Mouse (Mus musculus): ENCODE measurements around the gene Cadm2. TPM values are rescaled to one million over a fixed set of nuclear protein-coding genes. Genes with fewer than 3 reads are reported as not detected.

Cadm2 gene
- polyA plus RNA-seq, 1 experiment from 2014 or later = 0.38 TPM

GRCm38 (mm10) chr16:67030918-67031317 is 589.8 kb downstream of the Cadm2 start:
- H3K27ac ChIP-seq (ENCODE audit: low read length) = no peak overlapping the region
- no peaks in the 10 kb centered on the region for H3K9me3 ChIP-seq (ENCODE audit: control insufficient read depth, low read length)
- H3K9ac ChIP-seq (ENCODE audit: low read length) = no peak overlapping the region
- H3K27me3 ChIP-seq (ENCODE audit: control insufficient read depth, insufficient read depth, low read depth, low read length) = no peaks in the 10 kb centered on the region
- H3K36me3 ChIP-seq (ENCODE audit: control insufficient read depth, insufficient read depth, low read length) = no peaks in the 10 kb centered on the region
- no peaks in the 10 kb centered on the region for H3K4me1 ChIP-seq (replicated peaks; ENCODE audit: control insufficient read depth, insufficient read depth, low read length)
- WGBS = 83% methylated on average over 5 of the region's 5 CpGs
- no peak overlapping the region for H3K4me2 ChIP-seq (ENCODE audit: low read depth, low read length)
- no peak for ATAC-seq (ENCODE audit: low read depth)
- no peak overlapping the region for H3K4me3 ChIP-seq (ENCODE audit: low read length)

DNA sequence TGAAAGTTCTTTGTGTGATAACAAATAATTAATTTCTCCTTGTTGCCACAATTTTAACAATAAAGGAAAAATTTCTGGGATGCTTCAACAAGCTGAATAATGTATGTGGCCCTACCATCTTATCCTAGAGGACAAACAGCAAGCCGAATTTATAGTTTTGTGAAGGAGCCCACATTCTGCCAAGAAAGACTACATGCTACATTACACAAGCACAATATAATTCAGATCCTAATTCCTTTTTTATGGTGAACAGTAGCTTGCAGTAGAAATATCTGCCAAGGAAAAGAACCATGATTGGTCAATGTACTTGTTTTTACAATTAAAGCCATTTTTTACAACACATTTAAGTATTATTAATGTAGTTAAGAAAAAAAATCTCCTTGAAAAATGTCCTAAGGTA is 600.9 kb downstream of the Cadm2 start:
- Histone ChIP-seq H3K4me3 (ENCODE audit: low read length) (no peak overlapping the region), H3K4me2 (ENCODE audit: low read depth, low read length) (no peak overlapping the region), H3K27ac (ENCODE audit: low read length) (no peak overlapping the region), H3K27me3 (ENCODE audit: control insufficient read depth, insufficient read depth, low read depth, low read length) (no peaks in the 10 kb centered on the region), H3K9ac (ENCODE audit: low read length) (no peak overlapping the region), H3K36me3 (ENCODE audit: control insufficient read depth, insufficient read depth, low read length) (no peaks in the 10 kb centered on the region), H3K4me1 (replicated peaks; ENCODE audit: control insufficient read depth, insufficient read depth, low read length) (no peaks in the 10 kb centered on the region), H3K9me3 (ENCODE audit: control insufficient read depth, low read length) (no peaks in the 10 kb centered on the region)
- WGBS = 79% methylated on average over 1 of the region's 1 CpGs
- ATAC-seq (ENCODE audit: low read depth) = no peak

DNA sequence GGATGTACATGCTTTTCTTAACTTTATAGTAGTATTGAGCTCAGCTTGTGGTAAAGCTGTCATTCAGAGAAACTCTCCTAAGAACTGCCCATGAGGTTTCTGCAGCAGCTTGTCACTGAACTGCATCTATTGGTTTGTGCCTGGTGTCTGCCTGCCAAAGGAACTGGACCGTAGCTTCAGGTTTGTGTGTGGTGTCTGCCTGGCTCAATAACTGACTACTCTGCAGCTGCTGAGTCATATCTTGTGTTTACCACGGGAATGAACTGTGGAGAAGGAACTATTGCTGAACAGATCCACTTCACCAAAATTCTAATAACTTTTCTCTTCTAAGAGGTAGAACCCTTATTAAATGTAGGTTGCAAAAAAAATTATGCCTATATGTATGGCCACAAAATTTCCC is 603.0 kb downstream of the Cadm2 start:
- H3K27ac ChIP-seq (ENCODE audit: low read length) = no peak overlapping the region
- H3K4me2 ChIP-seq (ENCODE audit: low read depth, low read length) = no peak overlapping the region
- no peak overlapping the region for H3K9ac ChIP-seq (ENCODE audit: low read length)
- H3K4me3 ChIP-seq (ENCODE audit: low read length) = no peak overlapping the region
- no peaks in the 10 kb centered on the region for H3K9me3 ChIP-seq (ENCODE audit: control insufficient read depth, low read length)
- WGBS = 70% methylated on average over 2 of the region's 2 CpGs
- no peaks in the 10 kb centered on the region for H3K36me3 ChIP-seq (ENCODE audit: control insufficient read depth, insufficient read depth, low read length)
- no peak for ATAC-seq (ENCODE audit: low read depth)
- H3K4me1 ChIP-seq (replicated peaks; ENCODE audit: control insufficient read depth, insufficient read depth, low read length) = no peaks in the 10 kb centered on the region
- no peaks in the 10 kb centered on the region for H3K27me3 ChIP-seq (ENCODE audit: control insufficient read depth, insufficient read depth, low read depth, low read length)

DNA sequence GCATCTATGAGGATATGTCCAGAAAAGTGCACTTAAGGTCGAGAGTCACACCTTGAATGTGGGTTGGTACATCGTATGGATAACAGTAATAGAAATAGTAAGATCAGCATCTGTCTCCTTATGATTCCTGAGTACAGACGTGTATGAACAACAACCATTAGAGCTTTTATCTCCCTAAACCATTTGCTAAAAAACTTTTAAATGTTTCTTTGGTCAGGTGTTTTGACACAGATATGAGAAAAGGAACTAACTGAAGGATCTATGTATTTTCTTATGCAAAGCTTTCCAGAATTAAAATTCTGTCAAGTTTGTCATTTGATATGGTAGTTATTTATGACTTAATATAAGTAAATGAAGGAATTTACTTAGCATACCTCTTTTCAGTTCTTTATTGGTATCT is 617.5 kb downstream of the Cadm2 start:
- no peaks in the 10 kb centered on the region for H3K36me3 ChIP-seq (ENCODE audit: control insufficient read depth, insufficient read depth, low read length)
- no peak overlapping the region for H3K9ac ChIP-seq (ENCODE audit: low read length)
- no peak overlapping the region for H3K27ac ChIP-seq (ENCODE audit: low read length)
- ATAC-seq (ENCODE audit: low read depth) = no peak
- H3K4me3 ChIP-seq (ENCODE audit: low read length) = no peak overlapping the region
- WGBS = 66% methylated on average over 3 of the region's 3 CpGs
- H3K27me3 ChIP-seq (ENCODE audit: control insufficient read depth, insufficient read depth, low read depth, low read length) = no peaks in the 10 kb centered on the region
- H3K4me2 ChIP-seq (ENCODE audit: low read depth, low read length) = no peak overlapping the region
- no peaks in the 10 kb centered on the region for H3K9me3 ChIP-seq (ENCODE audit: control insufficient read depth, low read length)
- no peaks in the 10 kb centered on the region for H3K4me1 ChIP-seq (replicated peaks; ENCODE audit: control insufficient read depth, insufficient read depth, low read length)

- no peaks in the 10 kb centered on the region for H3K4me1 ChIP-seq (replicated peaks; ENCODE audit: control insufficient read depth, insufficient read depth, low read length)
- ATAC-seq (ENCODE audit: low read depth) = no peak
- H3K27ac ChIP-seq (ENCODE audit: low read length) = no peak overlapping the region
- no peaks in the 10 kb centered on the region for H3K27me3 ChIP-seq (ENCODE audit: control insufficient read depth, insufficient read depth, low read depth, low read length)
- no peak overlapping the region for H3K4me2 ChIP-seq (ENCODE audit: low read depth, low read length)
- no peak overlapping the region for H3K9ac ChIP-seq (ENCODE audit: low read length)
- no peaks in the 10 kb centered on the region for H3K9me3 ChIP-seq (ENCODE audit: control insufficient read depth, low read length)
- H3K36me3 ChIP-seq (ENCODE audit: control insufficient read depth, insufficient read depth, low read length) = no peaks in the 10 kb centered on the region
- WGBS = 49% methylated on average over 4 of the region's 4 CpGs
- no peak overlapping the region for H3K4me3 ChIP-seq (ENCODE audit: low read length)
Measured at GRCm38 (mm10) chr16:67001707-67002106, 619.0 kb downstream of the Cadm2 start.

- H3K27ac ChIP-seq (ENCODE audit: low read length) = no peak overlapping the region
- H3K4me1 ChIP-seq (replicated peaks; ENCODE audit: control insufficient read depth, insufficient read depth, low read length) = no peaks in the 10 kb centered on the region
- no peak overlapping the region for H3K4me2 ChIP-seq (ENCODE audit: low read depth, low read length)
- 81% methylated on average over 2 of the region's 2 CpGs for WGBS
- no peaks in the 10 kb centered on the region for H3K9me3 ChIP-seq (ENCODE audit: control insufficient read depth, low read length)
- no peaks in the 10 kb centered on the region for H3K36me3 ChIP-seq (ENCODE audit: control insufficient read depth, insufficient read depth, low read length)
- ATAC-seq (ENCODE audit: low read depth) = no peak
- H3K27me3 ChIP-seq (ENCODE audit: control insufficient read depth, insufficient read depth, low read depth, low read length) = no peaks in the 10 kb centered on the region
- no peak overlapping the region for H3K9ac ChIP-seq (ENCODE audit: low read length)
- no peak overlapping the region for H3K4me3 ChIP-seq (ENCODE audit: low read length)
Measured at GRCm38 (mm10) chr16:66997461-66997860, 623.2 kb downstream of the Cadm2 start.

GRCm38 (mm10) chr16:66987741-66988140 is 633.0 kb downstream of the Cadm2 start:
- 84% methylated on average over 6 of the region's 6 CpGs for WGBS
- no peaks in the 10 kb centered on the region for H3K4me1 ChIP-seq (replicated peaks; ENCODE audit: control insufficient read depth, insufficient read depth, low read length)
- no peaks in the 10 kb centered on the region for H3K9me3 ChIP-seq (ENCODE audit: control insufficient read depth, low read length)
- no peak for ATAC-seq (ENCODE audit: low read depth)
- H3K27me3 ChIP-seq (ENCODE audit: control insufficient read depth, insufficient read depth, low read depth, low read length) = no peaks in the 10 kb centered on the region
- H3K9ac ChIP-seq (ENCODE audit: low read length) = no peak overlapping the region
- H3K4me2 ChIP-seq (ENCODE audit: low read depth, low read length) = no peak overlapping the region
- no peak overlapping the region for H3K27ac ChIP-seq (ENCODE audit: low read length)
- no peak overlapping the region for H3K4me3 ChIP-seq (ENCODE audit: low read length)
- H3K36me3 ChIP-seq (ENCODE audit: control insufficient read depth, insufficient read depth, low read length) = no peaks in the 10 kb centered on the region

DNA sequence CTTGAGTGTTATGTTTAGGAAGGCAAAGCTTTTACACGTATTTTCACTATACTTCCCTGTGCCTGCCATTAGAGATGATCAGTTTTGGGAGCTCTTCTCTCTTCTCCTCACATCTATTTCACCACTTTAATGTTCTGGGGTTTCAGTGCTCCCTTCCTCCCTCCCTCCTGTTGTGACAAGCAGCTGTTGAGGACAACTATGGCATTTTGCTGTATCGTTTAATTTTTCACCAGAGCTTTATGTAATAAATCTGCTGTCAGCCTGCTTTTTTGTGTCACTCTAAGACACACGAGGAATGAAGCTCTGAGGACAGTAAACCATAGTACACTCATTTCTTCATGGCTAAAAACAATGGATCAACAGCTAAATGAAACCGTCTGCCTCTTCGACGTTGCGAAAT is 633.8 kb downstream of the Cadm2 start:
- Histone ChIP-seq H3K4me2 (ENCODE audit: low read depth, low read length) (no peak overlapping the region), H3K9ac (ENCODE audit: low read length) (no peak overlapping the region), H3K9me3 (ENCODE audit: control insufficient read depth, low read length) (no peaks in the 10 kb centered on the region), H3K4me1 (replicated peaks; ENCODE audit: control insufficient read depth, insufficient read depth, low read length) (no peaks in the 10 kb centered on the region), H3K27me3 (ENCODE audit: control insufficient read depth, insufficient read depth, low read depth, low read length) (no peaks in the 10 kb centered on the region), H3K27ac (ENCODE audit: low read length) (no peak overlapping the region), H3K4me3 (ENCODE audit: low read length) (no peak overlapping the region), H3K36me3 (ENCODE audit: control insufficient read depth, insufficient read depth, low read length) (no peaks in the 10 kb centered on the region)
- ATAC-seq (ENCODE audit: low read depth) = no peak
- 58% methylated on average over 7 of the region's 7 CpGs for WGBS

DNA sequence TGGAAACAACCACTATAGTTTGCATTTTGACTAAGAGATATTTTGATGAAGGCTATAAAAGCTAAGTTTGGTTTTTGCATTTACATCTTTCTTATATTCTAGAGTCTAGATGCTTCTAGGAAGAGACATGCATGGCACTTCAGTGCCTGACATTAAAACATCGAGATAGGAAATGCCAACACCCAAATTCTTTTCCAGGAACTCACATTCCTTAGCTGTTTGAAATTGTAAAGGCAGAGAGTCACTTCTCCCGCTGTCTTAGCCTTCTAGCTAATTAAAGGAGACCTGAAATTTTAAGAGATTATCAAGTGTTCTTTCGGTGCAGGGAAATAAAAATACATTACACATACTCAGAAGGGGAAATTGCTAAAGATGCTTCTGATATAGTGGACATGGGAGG is 649.8 kb downstream of the Cadm2 start:
- no peaks in the 10 kb centered on the region for H3K27me3 ChIP-seq (ENCODE audit: control insufficient read depth, insufficient read depth, low read depth, low read length)
- ATAC-seq (ENCODE audit: low read depth) = no peak
- no peak overlapping the region for H3K9ac ChIP-seq (ENCODE audit: low read length)
- H3K27ac ChIP-seq (ENCODE audit: low read length) = no peak overlapping the region
- no peak overlapping the region for H3K4me3 ChIP-seq (ENCODE audit: low read length)
- H3K4me2 ChIP-seq (ENCODE audit: low read depth, low read length) = no peak overlapping the region
- no peaks in the 10 kb centered on the region for H3K36me3 ChIP-seq (ENCODE audit: control insufficient read depth, insufficient read depth, low read length)
- no peaks in the 10 kb centered on the region for H3K9me3 ChIP-seq (ENCODE audit: control insufficient read depth, low read length)
- H3K4me1 ChIP-seq (replicated peaks; ENCODE audit: control insufficient read depth, insufficient read depth, low read length) = no peaks in the 10 kb centered on the region
- 27% methylated on average over 3 of the region's 3 CpGs for WGBS

DNA sequence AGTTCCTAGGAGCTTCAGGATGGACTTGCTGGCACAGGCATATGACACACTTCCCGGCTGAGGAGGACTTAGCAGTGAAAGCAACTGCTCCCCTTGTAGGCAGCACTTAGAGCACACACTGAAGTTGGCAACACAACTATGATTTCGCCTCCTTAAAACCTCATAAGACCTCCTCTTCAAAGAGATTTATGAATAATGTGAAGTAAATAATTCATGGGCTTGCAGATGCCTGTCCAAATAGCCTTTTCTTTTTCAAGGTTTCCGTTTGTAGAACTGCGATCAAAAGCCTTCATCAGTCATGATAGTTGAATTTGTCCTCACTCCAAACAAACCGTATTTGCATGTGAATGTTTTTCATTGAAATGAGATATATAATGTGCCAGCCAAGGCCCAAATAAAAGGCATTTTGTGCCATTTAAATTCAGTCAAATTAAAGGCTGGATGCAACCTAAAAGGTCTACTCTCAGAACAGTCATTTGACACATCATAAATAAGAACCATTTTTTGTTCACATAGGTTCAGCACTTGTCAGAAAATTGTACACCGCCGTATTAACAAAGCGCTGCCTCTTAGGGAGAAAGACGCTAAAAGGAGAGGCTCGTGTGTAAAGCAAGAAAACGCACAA is 651.1 kb downstream of the Cadm2 start:
- no peaks in the 10 kb centered on the region for H3K9me3 ChIP-seq (ENCODE audit: control insufficient read depth, low read length)
- H3K36me3 ChIP-seq (ENCODE audit: control insufficient read depth, insufficient read depth, low read length) = no peaks in the 10 kb centered on the region
- H3K4me3 ChIP-seq (ENCODE audit: low read length) = no peak overlapping the region
- no peak for ATAC-seq (ENCODE audit: low read depth)
- H3K27me3 ChIP-seq (ENCODE audit: control insufficient read depth, insufficient read depth, low read depth, low read length) = no peaks in the 10 kb centered on the region
- H3K4me1 ChIP-seq (replicated peaks; ENCODE audit: control insufficient read depth, insufficient read depth, low read length) = no peaks in the 10 kb centered on the region
- H3K4me2 ChIP-seq (ENCODE audit: low read depth, low read length) = no peak overlapping the region
- H3K27ac ChIP-seq (ENCODE audit: low read length) = no peak overlapping the region
- WGBS = 63% methylated on average over 11 of the region's 11 CpGs
- H3K9ac ChIP-seq (ENCODE audit: low read length) = no peak overlapping the region
